Mouse (Mus musculus): Measurements from ENCODE around the gene Acsl4.
A peak's percentile ranks its signal among the peaks of the same experiment; 100 is the strongest.

Gene Acsl4

DNA sequence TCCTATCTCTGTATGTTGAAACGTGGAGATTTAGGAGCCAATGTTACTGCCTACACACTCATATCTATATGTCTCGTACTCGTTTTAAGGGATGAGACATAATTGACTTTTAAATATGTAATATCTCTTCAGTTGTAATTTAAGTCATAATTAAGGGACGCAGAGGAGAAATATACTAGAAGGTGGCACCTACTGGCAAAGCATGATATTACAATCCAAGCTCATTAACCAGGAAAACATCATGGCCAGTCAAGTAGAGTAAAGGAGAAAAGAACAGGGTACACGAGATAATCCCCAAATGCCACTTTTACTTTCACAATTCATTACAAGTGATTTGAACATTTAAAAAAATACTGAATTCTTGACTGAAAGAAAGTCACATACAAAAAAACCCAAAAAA lies 31.9 kb downstream of the Acsl4 start:
- no peak for DNase-seq

DNA sequence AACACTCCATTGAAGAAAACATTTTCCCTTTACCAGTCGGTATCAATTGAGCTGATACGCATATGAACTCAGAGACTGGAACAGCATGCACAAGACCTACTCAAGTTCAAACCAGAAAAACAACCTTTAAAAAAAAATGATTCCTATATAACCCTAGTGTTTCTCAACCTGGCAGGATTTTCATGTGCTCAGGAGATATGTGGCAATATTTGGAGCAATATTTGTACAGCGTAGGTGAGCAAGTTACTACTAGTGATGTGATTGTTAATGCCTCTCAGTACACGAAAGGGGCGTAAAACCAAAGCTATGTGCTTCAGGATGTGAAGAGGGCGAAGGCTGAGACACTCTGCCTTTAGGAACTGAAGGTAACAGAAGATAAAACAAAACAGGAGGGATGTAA lies 54.1 kb downstream of the Acsl4 start:
- DNase-seq = no peak

- no peak for DNase-seq
These were observed 54.8 kb downstream of the Acsl4 start for GRCm38 (mm10) chrX:142335502-142335901.

- no peak for DNase-seq
These were observed 64.6 kb downstream of the Acsl4 start for GRCm38 (mm10) chrX:142325760-142326159.

DNA sequence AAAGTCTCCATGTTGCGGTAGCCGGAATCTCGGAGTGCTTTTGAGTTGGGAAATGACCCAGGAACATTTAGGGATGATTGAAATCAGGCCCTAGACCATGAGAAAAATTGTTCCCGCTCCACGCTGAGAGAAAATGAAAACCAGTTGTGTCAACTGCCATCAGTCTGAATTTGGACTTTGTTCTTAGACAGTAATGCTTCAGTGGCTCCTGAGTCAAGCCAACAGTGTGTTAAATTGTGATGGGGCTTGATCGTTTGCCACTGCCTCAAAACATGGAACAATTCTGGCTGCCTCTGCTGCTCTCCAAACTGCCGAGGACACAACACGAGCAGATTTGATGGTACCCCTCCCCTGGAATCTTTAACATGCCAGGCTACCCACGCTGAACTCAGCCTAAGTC lies 74.2 kb downstream of the Acsl4 start:
- DNase-seq = peak in 1 of 2 experiments; percentile 2

DNA sequence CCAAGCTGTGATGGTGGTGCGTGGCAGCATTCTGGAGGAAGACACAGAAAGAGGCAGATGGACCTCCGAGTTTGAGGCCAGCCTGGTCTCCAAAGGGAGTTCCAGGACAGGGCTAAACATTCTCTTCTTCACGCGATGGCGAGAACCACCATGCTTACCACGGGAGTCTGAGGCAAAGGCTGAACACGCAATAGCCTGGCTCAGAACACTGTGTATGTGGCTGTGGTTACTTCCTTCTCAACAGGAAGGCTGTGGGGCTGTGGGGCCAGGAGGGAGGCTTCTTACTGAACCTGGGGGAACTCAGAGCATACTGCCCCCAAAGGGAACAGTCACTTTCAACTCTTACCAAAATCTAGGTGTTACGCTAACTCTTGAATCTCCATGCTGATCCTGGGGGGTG lies 75.1 kb downstream of the Acsl4 start:
- no peak for DNase-seq

GRCm38 (mm10) chrX:142314307-142315024 lies 75.9 kb downstream of the Acsl4 start:
- DNase-seq = peak; percentile 62 to 75

DNA sequence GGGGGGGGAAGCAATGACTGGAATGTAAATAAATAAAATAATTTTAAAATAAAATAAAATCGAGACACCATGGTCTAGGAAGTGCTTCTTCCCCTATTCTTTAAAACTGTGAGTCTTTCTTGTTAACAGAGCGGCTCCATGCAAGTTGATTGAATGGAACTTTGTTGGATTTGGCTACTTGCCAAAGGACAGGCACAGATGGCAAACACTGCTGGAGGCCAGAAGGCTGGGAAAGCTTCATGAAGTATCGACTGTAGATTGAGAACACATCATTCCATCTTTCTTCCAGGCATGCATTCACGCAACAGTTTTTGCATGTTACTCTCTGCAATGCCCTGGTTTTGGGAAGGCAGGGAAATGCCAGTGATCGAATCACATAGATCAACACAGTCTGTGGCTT lies 79.9 kb downstream of the Acsl4 start:
- no peak for DNase-seq

DNA sequence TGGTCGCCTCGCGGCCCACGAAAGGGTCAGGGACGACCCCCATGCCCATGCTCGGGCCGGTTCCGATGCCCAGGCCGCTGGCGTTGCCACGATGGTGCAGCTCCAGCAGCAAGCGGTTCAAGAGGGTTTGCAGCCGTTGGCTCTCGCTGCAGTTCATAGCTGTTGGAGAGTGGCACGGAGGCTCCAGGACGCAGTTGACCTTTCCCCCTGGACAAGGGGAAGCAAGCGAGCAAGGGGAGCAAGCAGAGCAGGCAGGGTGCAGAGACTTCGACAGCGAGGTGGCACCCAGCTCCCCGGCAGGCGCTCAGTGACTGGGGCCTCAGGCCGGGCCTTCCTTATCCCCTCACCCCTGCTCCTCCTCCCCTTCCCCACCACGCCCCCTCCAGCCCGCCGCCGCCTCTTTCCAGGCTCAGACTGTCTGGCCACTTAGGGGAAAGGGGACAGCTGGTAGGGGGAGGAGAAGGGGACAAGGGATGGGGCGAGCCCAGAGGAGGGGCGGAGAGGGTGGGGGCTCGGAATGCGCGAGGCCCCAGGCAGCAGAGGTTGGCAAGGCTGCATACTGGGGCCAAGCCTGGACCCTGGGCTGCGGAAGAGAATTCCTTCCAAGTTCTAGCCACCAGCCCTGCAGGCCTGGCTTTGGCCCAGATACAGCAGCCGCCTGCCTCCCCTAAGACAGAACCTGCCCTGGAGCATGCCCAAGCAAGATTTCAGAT lies 84.3 kb downstream of the Acsl4 start, which contains the start of gene Kcne1l:
TSS of gene Kcne1l (minus strand) at position 426 of the 713 bp plus-strand sequence.
- peak in 1 of 2 experiments; percentile 35 for DNase-seq

- DNase-seq = no peak
These were observed 85.1 kb downstream of the Acsl4 start for GRCm38 (mm10) chrX:142305010-142305868.

- DNase-seq = no peak
These were observed 85.7 kb downstream of the Acsl4 start for GRCm38 (mm10) chrX:142304592-142304991.

- DNase-seq = peak; percentile 73 to 84
These were observed 86.9 kb downstream of the Acsl4 start for GRCm38 (mm10) chrX:142303456-142303855.

DNA sequence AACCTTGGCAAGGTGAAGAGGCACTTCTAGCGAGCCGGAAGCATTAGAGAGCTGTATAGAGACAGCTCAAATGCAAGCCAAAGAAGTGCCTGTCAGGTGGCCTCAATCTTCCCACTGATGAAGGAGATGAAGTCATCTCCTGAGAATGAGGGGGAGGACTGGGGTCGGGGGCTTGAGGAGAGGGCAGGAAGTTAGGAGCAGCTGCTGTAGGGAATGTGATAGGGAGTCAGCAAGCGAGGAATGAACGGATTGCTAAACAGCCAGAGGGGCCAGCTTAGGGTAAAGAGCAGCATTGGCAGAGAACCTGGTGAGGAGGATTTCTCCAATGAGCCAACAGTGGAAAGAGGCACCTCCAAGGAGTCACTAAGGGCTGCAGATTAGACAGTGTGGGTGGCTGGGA lies 104.4 kb downstream of the Acsl4 start:
- DNase-seq = no peak

GRCm38 (mm10) chrX:142276573-142276972 lies 113.8 kb downstream of the Acsl4 start:
- DNase-seq = no peak

GRCm38 (mm10) chrX:142276031-142276430 lies 114.3 kb downstream of the Acsl4 start:
- no peak for DNase-seq
